Comparison of ENCODE assay signal across 24 mouse cellular contexts in the genomic region with DNA sequence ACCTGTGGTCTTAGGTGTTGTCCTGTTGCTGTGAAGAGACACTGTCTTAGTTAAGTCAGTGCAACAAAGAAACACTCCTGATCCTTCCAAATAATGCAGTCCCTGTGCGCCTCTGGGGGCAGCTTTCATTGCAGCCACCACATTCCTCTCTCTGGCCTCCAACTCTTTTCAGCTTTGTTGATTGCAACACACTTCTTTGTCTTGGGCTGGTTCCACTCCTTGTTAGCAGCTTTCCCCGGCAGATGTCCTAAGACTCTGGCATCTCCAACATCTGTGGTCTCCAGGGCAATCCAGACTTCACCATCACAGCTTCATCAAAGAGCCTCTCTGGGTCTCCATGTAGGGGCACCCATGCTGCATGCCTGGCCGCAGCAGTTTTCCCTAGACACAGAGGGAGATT. TPM values are rescaled to one million over a fixed set of nuclear protein-coding genes. Genes with fewer than 3 reads are reported as not detected.
DNase-seq lines count a peak whose midpoint lies in the region; TF ChIP-seq lines count a peak whose summit lies in the region.
"Had no signal": no experiment of that assay in that cellular context is flagged by ENCODE, and none has a peak within 500 bp of the region (broad histone marks: within the 10 kb centered on the region; RNA-seq: fewer than 3 reads in every experiment).

No protein-coding gene starts in this region.

- H3K4me3 ChIP-seq in lung, adult 2 months (replicated peaks; ENCODE audit: extremely low read depth, low read depth, low read length), result no peak overlapping the region
- H3K4me3 ChIP-seq: forebrain, embryonic 12.5 days; heart, adult 2 months; hindbrain, embryonic 13.5 days; midbrain, embryonic 12.5 days; neural tube, embryonic 13.5 days had no signal

- H3K4me1 ChIP-seq in lung, adult 2 months (ENCODE audit: control insufficient read depth, insufficient read depth, low read length), result no peaks in the 10 kb centered on the region
- H3K4me1 ChIP-seq: forebrain, embryonic 12.5 days; hindbrain, embryonic 13.5 days; midbrain, embryonic 12.5 days; neural tube, embryonic 13.5 days had no signal

- peak; percentile 14 for DNase-seq in adrenal gland, adult 2 months
- no peak for DNase-seq in adrenal gland, postnatal 36 days
- DNase-seq in heart, adult 11 months, result peak; percentile 90
- no peak for DNase-seq in heart, postnatal 4 days
- peak; percentile 10 for DNase-seq in lung, postnatal 36 days
- no peak for DNase-seq in lung, adult 2 months
- peak; percentile 28 for DNase-seq in skeletal muscle tissue, adult 2 months (ENCODE audit: low read depth, low spot score)
- DNase-seq in kidney, adult 9 months, result no peak
- DNase-seq: adrenal gland, adult 8-10 months; cerebellum, adult 11-12 months; cerebellum, postnatal 14 days; kidney, adult 2 months; kidney, postnatal 14 days; spleen, adult 18-20 months; thymus, postnatal 4 days had no signal

- TF ChIP-seq CTCF in lung, adult 2 months (IDR thresholded peaks at IDR 0.05; ENCODE audit: insufficient read depth, low read length), result no peak

- no peak for TF ChIP-seq POLR2A in lung, adult 2 months (IDR thresholded peaks at IDR 0.05; ENCODE audit: borderline replicate concordance, extremely low read depth, low read depth, low read length)

- WGBS in lung, adult 2 months, result 66% methylated on average over 3 of the region's 3 CpGs

RNA-seq across cellular contexts. Expression of a gene that starts 10.5 kb away (rescaled TPM):
- total RNA-seq in adrenal gland, adult 2 months (2021), result 100 to 1,000 TPM; 297 to 405 TPM
- polyA plus RNA-seq in adrenal gland, adult 2 months (2012; rRNA removed), result 20.5 and 21.8 TPM in 2 replicates
- total RNA-seq in adrenal gland, postnatal 36 days (2021), result 100 to 1,000 TPM; 414 to 442 TPM
- total RNA-seq in heart, postnatal 4 days (2021), result 100 to 1,000 TPM; 294 to 301 TPM
- 175 and 177 TPM in 2 replicates for polyA plus RNA-seq in lung, adult 2 months (2012; rRNA removed)

RNA-seq across cellular contexts. Expression of a gene that starts 28.1 kb away (rescaled TPM):
- total RNA-seq in adrenal gland, adult 2 months (2021), result not detected
- not detected in 2 replicates for polyA plus RNA-seq in adrenal gland, adult 2 months (2012; rRNA removed)
- total RNA-seq in adrenal gland, postnatal 36 days (2021), result not detected
- total RNA-seq in heart, postnatal 4 days (2021), result 1 to 10 TPM in 1 of 2 experiments, under 1 TPM in 1; 0.65 to 1.6 TPM
- not detected in 2 replicates for polyA plus RNA-seq in lung, adult 2 months (2012; rRNA removed)
- total RNA-seq: G1E had no signal
- polyA plus RNA-seq: G1E; inflammation-experienced regulatory T-cells, adult 6 months; liver, embryonic 14.5 days; macrophage; midbrain, embryonic 12.5 days had no signal

Comparison
In these comparisons a context has a peak if more than half of its experiments do, and no peak if none do; other contexts are left out.
1. DNase-seq: peak in adrenal gland, adult 2 months (single experiment), heart, adult 11 months (single experiment), lung, postnatal 36 days (single experiment) and skeletal muscle tissue, adult 2 months (single experiment); none in adrenal gland, postnatal 36 days (0 of 2), heart, postnatal 4 days (single experiment), lung, adult 2 months (single experiment) and kidney, adult 9 months (single experiment).